Mouse (Mus musculus): ENCODE data around the gene Ppme1. TPM values are rescaled to one million over a fixed set of nuclear protein-coding genes. Genes with fewer than 3 reads are reported as not detected.

Gene Ppme1
- polyA plus RNA-seq, 1 experiment from 2014 or later: 68.3 TPM

- Histone ChIP-seq H3K27ac (ENCODE audit: low read depth) (no peak overlapping the region), H3K9ac (no peak overlapping the region), H3K9me3 (ENCODE audit: low read depth, low read length) (no peaks in the 10 kb centered on the region), H3K4me3 (ENCODE audit: low read depth, low read length) (no peak overlapping the region), H3K36me3 (ENCODE audit: insufficient read depth) (peaks cover 13% of the 10 kb centered on the region; the same call in 1 of the 2 replicates), H3K27me3 (ENCODE audit: insufficient read depth, low read length) (no peaks in the 10 kb centered on the region), H3K4me2 (no peak overlapping the region), H3K4me1 (ENCODE audit: insufficient read depth) (no peaks in the 10 kb centered on the region)
- no peak for TF ChIP-seq CTCF (IDR thresholded peaks at IDR 0.05; ENCODE audit: low read depth)
- DNase-seq: no peak
- ATAC-seq (ENCODE audit: insufficient read depth): no peak
- WGBS: 78% methylated on average over 6 of the region's 6 CpGs
These were observed 75.4 kb downstream of the Ppme1 start for GRCm38 (mm10) chr7:100296699-100297098.

- no peak for ATAC-seq (ENCODE audit: insufficient read depth)
- H3K9ac ChIP-seq: no peak overlapping the region
- peaks cover 16% of the 10 kb centered on the region; the same call in 1 of the 2 replicates for H3K36me3 ChIP-seq (ENCODE audit: insufficient read depth)
- H3K27me3 ChIP-seq (ENCODE audit: insufficient read depth, low read length): no peaks in the 10 kb centered on the region
- no peak overlapping the region for H3K4me3 ChIP-seq (ENCODE audit: low read depth, low read length)
- H3K4me1 ChIP-seq (ENCODE audit: insufficient read depth): no peaks in the 10 kb centered on the region
- H3K4me2 ChIP-seq: no peak overlapping the region
- no peak overlapping the region for H3K27ac ChIP-seq (ENCODE audit: low read depth)
- 85% methylated on average over 2 of the region's 2 CpGs for WGBS
- H3K9me3 ChIP-seq (ENCODE audit: low read depth, low read length): 0 out of 2 replicates have a peak, but pooled peaks cover 4% of the 10 kb centered on the region
- TF ChIP-seq CTCF (IDR thresholded peaks at IDR 0.05; ENCODE audit: low read depth): no peak
- DNase-seq: no peak
These were observed 76.4 kb downstream of the Ppme1 start for GRCm38 (mm10) chr7:100295745-100296144.

- H3K36me3 ChIP-seq (ENCODE audit: insufficient read depth): peaks cover 16% of the 10 kb centered on the region; the same call in 1 of the 2 replicates
- no peak overlapping the region for H3K4me3 ChIP-seq (ENCODE audit: low read depth, low read length)
- peaks cover 11% of the 10 kb centered on the region for H3K4me1 ChIP-seq (ENCODE audit: insufficient read depth)
- H3K27me3 ChIP-seq (ENCODE audit: insufficient read depth, low read length): no peaks in the 10 kb centered on the region
- H3K9me3 ChIP-seq (ENCODE audit: low read depth, low read length): 0 out of 2 replicates have a peak, but pooled peaks cover 4% of the 10 kb centered on the region
- no peak overlapping the region for H3K9ac ChIP-seq
- no peak overlapping the region for H3K4me2 ChIP-seq
- no peak for DNase-seq
- H3K27ac ChIP-seq (ENCODE audit: low read depth): no peak overlapping the region
- WGBS: 72% methylated on average over 8 of the region's 8 CpGs
- no peak for TF ChIP-seq CTCF (IDR thresholded peaks at IDR 0.05; ENCODE audit: low read depth)
- no peak for ATAC-seq (ENCODE audit: insufficient read depth)
These were observed 78.6 kb downstream of the Ppme1 start for GRCm38 (mm10) chr7:100293546-100293945.

GRCm38 (mm10) chr7:100288622-100289021, 83.5 kb downstream of the Ppme1 start:
- ATAC-seq (ENCODE audit: insufficient read depth): peak; percentile 78
- 16% methylated on average over 11 of the region's 11 CpGs for WGBS
- peak overlapping the region; percentile 18 for H3K4me3 ChIP-seq (ENCODE audit: low read depth, low read length)
- peak overlapping the region; percentile 96 for H3K27ac ChIP-seq (ENCODE audit: low read depth)
- H3K36me3 ChIP-seq (ENCODE audit: insufficient read depth): peaks cover 3% of the 10 kb centered on the region; the same call in 1 of the 2 replicates
- H3K9me3 ChIP-seq (ENCODE audit: low read depth, low read length): 0 out of 2 replicates have a peak, but pooled peaks cover 4% of the 10 kb centered on the region
- H3K27me3 ChIP-seq (ENCODE audit: insufficient read depth, low read length): no peaks in the 10 kb centered on the region
- DNase-seq: peak; percentile 74
- H3K4me1 ChIP-seq (ENCODE audit: insufficient read depth): peaks cover 24% of the 10 kb centered on the region
- TF ChIP-seq CTCF (IDR thresholded peaks at IDR 0.05; ENCODE audit: low read depth): no peak
- peak overlapping the region; percentile 42 for H3K9ac ChIP-seq
- H3K4me2 ChIP-seq: peak overlapping the region; percentile 74

- H3K27ac ChIP-seq (ENCODE audit: low read depth): peak overlapping the region; percentile 96
- peak overlapping the region; percentile 42; the same call in 1 of the 2 replicates for H3K9ac ChIP-seq
- H3K4me1 ChIP-seq (ENCODE audit: insufficient read depth): peaks cover 24% of the 10 kb centered on the region
- H3K27me3 ChIP-seq (ENCODE audit: insufficient read depth, low read length): no peaks in the 10 kb centered on the region
- H3K36me3 ChIP-seq (ENCODE audit: insufficient read depth): peaks cover 3% of the 10 kb centered on the region; the same call in 1 of the 2 replicates
- DNase-seq: peak; percentile 98
- peak overlapping the region; percentile 18; the same call in 1 of the 2 replicates for H3K4me3 ChIP-seq (ENCODE audit: low read depth, low read length)
- ATAC-seq (ENCODE audit: insufficient read depth): peak; percentile 90
- WGBS: 5% methylated on average over 7 of the region's 7 CpGs
- no peak for TF ChIP-seq CTCF (IDR thresholded peaks at IDR 0.05; ENCODE audit: low read depth)
- 0 out of 2 replicates have a peak, but pooled peaks cover 4% of the 10 kb centered on the region for H3K9me3 ChIP-seq (ENCODE audit: low read depth, low read length)
- H3K4me2 ChIP-seq: peak overlapping the region; percentile 74
These were observed 84.1 kb downstream of the Ppme1 start for GRCm38 (mm10) chr7:100287748-100288578.

- Histone ChIP-seq H3K27me3 (ENCODE audit: insufficient read depth, low read length) (no peaks in the 10 kb centered on the region), H3K36me3 (ENCODE audit: insufficient read depth) (no peaks in the 10 kb centered on the region), H3K9me3 (ENCODE audit: low read depth, low read length) (no peaks in the 10 kb centered on the region), H3K27ac (ENCODE audit: low read depth) (peak within 1 kb of the TSS; percentile 96), H3K4me1 (ENCODE audit: insufficient read depth) (peaks cover 24% of the 10 kb centered on the region), H3K4me2 (peak within 1 kb of the TSS; percentile 74), H3K4me3 (ENCODE audit: low read depth, low read length) (peak within 1 kb of the TSS; percentile 51), H3K9ac (peak within 1 kb of the TSS; percentile 63)
- peak; percentile 45 for TF ChIP-seq CTCF (IDR thresholded peaks at IDR 0.05; ENCODE audit: low read depth)
- peak; percentile 60 for DNase-seq
- ATAC-seq (ENCODE audit: insufficient read depth): peak; percentile 21; the same call in 1 of the 2 replicates
- WGBS: under 1% methylated on average over 37 of the region's 53 CpGs
These were observed 86.7 kb downstream of the Ppme1 start, which contains the start of gene P4ha3 for GRCm38 (mm10) chr7:100285383-100285782. Gene P4ha3, plus strand, starts transcription at chr7:100285520.

GRCm38 (mm10) chr7:100283298-100283697, 88.8 kb downstream of the Ppme1 start:
- Histone ChIP-seq H3K27me3 (ENCODE audit: insufficient read depth, low read length) (no peaks in the 10 kb centered on the region), H3K36me3 (ENCODE audit: insufficient read depth) (no peaks in the 10 kb centered on the region), H3K9ac (no peak overlapping the region), H3K27ac (ENCODE audit: low read depth) (no peak overlapping the region), H3K9me3 (ENCODE audit: low read depth, low read length) (no peaks in the 10 kb centered on the region), H3K4me1 (ENCODE audit: insufficient read depth) (peaks cover 13% of the 10 kb centered on the region; the same call in 1 of the 2 replicates), H3K4me2 (no peak overlapping the region), H3K4me3 (ENCODE audit: low read depth, low read length) (no peak overlapping the region)
- no peak for DNase-seq
- no peak for ATAC-seq (ENCODE audit: insufficient read depth)
- TF ChIP-seq CTCF (IDR thresholded peaks at IDR 0.05; ENCODE audit: low read depth): no peak
- 33% methylated on average over 3 of the region's 3 CpGs for WGBS

All from lung, embryonic 14.5 days (tissue).